Mouse (Mus musculus) small intestine, adult 2 months (tissue): ENCODE measurements around the gene Arhgef19. TPM values are rescaled to one million over a fixed set of nuclear protein-coding genes. Genes with fewer than 3 reads are reported as not detected.

ENCODE experiments used
- H3K27ac ChIP-seq: fragments of 200-500 bp; 2 replicates; pipeline ENCODE4 v1.5.1; 2012; ENCODE audit warnings: low read depth, low read length, control low read depth, inconsistent platforms; ENCODE audit not compliant: insufficient read depth
- H3K27me3 ChIP-seq: fragments of 200-500 bp; 2 replicates; pipeline ENCODE4 v1.6.1; 2012; ENCODE audit warnings: mild to moderate bottlenecking, moderate library complexity, low read length, inconsistent platforms; ENCODE audit not compliant: control insufficient read depth, insufficient read depth
- H3K36me3 ChIP-seq: fragments of 200-500 bp; 2 replicates; pipeline ENCODE4 v1.6.1; 2012; ENCODE audit warnings: mild to moderate bottlenecking, low read length, control low read depth, inconsistent platforms; ENCODE audit not compliant: control insufficient read depth, insufficient read depth
- H3K4me1 ChIP-seq: fragments of 200-500 bp; 2 replicates; pipeline ENCODE4 v1.6.1; 2012; ENCODE audit warnings: low read length, inconsistent platforms, mixed read lengths; ENCODE audit not compliant: control insufficient read depth, insufficient read depth, insufficient read length
- H3K4me3 ChIP-seq: fragments of 200-500 bp; 2 replicates; pipeline ENCODE4 v1.5.1; 2012; ENCODE audit warnings: low read depth, mild to moderate bottlenecking, control low read depth, inconsistent platforms, low read length, moderate library complexity
- CTCF ChIP-seq: fragments of 200-500 bp; IDR thresholded peaks from 2 replicates; pipeline ENCODE4 v1.5.1; 2012; ENCODE audit warnings: low read depth, mild to moderate bottlenecking, control low read depth, inconsistent platforms, low read length, moderate library complexity, mixed read lengths; ENCODE audit not compliant: insufficient replicate concordance, insufficient read length; ENCODE audit errors: extremely low read depth
- POLR2A ChIP-seq: fragments of 200-500 bp; IDR thresholded peaks from 2 replicates; pipeline ENCODE4 v1.6.1; 2012; ENCODE audit warnings: low read depth, mild to moderate bottlenecking, control low read depth, inconsistent platforms, low read length, moderate library complexity
- WGBS: fragments of 180-500 bp; shearing (Covaris S2); methylation state at CpG from one replicate; pipeline ENCODE4 v1.1.7; 2018; 5-methylcytosine and 5-hydroxymethylcytosine counted together
- polyA plus RNA-seq: library from polyadenylated mRNA; depleted of rRNA; stranded (reverse); fragments of >200 nt; gene quantifications from 2 replicates; pipeline ENCODE4 v1.2.3, GENCODE M21; 2012

Arhgef19 gene
- polyA plus RNA-seq, 1 experiment = 48.8 TPM

GRCm38 (mm10) chr4:141254234-141254633 lies 14.9 kb downstream of the Arhgef19 start:
- Histone ChIP-seq H3K27me3 (no peaks in the 10 kb centered on the region), H3K27ac (no peak overlapping the region; the same call in 1 of the 2 replicates), H3K36me3 (peaks cover 28% of the 10 kb centered on the region), H3K4me3 (no peak overlapping the region), H3K4me1 (peaks cover 5% of the 10 kb centered on the region; the same call in 1 of the 2 replicates)
- 66% methylated on average over 16 of the region's 16 CpGs for WGBS
- TF ChIP-seq CTCF = no peak
- no peak for TF ChIP-seq POLR2A

- Histone ChIP-seq H3K4me1 (peaks cover 13% of the 10 kb centered on the region), H3K27ac (no peak overlapping the region), H3K27me3 (no peaks in the 10 kb centered on the region), H3K4me3 (no peak overlapping the region), H3K36me3 (peaks cover 15% of the 10 kb centered on the region)
- TF ChIP-seq POLR2A (no peak), CTCF (peak; percentile 65; the same call in 1 of the 2 replicates)
- WGBS = 77% methylated on average over 5 of the region's 5 CpGs
Measured at GRCm38 (mm10) chr4:141257440-141257839, 18.1 kb downstream of the Arhgef19 start.

- H3K27ac ChIP-seq = no peak overlapping the region
- H3K4me3 ChIP-seq = no peak overlapping the region
- peaks cover 13% of the 10 kb centered on the region for H3K4me1 ChIP-seq
- peaks cover 13% of the 10 kb centered on the region for H3K36me3 ChIP-seq
- no peak for TF ChIP-seq CTCF
- no peak for TF ChIP-seq POLR2A
- WGBS = 54% methylated on average over 12 of the region's 12 CpGs
- no peaks in the 10 kb centered on the region for H3K27me3 ChIP-seq
Measured at GRCm38 (mm10) chr4:141259413-141259812, 20.1 kb downstream of the Arhgef19 start.

GRCm38 (mm10) chr4:141260007-141260723 lies 20.9 kb downstream of the Arhgef19 start:
- peak overlapping the region; percentile 35 for H3K4me3 ChIP-seq
- peaks cover 10% of the 10 kb centered on the region; the same call in 1 of the 2 replicates for H3K36me3 ChIP-seq
- no peak for TF ChIP-seq CTCF
- no peak for TF ChIP-seq POLR2A
- H3K4me1 ChIP-seq = peaks cover 13% of the 10 kb centered on the region
- H3K27me3 ChIP-seq = no peaks in the 10 kb centered on the region
- WGBS = 21% methylated on average over 16 of the region's 16 CpGs
- peak overlapping the region; percentile 41; the same call in 1 of the 2 replicates for H3K27ac ChIP-seq

- H3K36me3 ChIP-seq = no peaks in the 10 kb centered on the region
- WGBS = 84% methylated on average over 10 of the region's 10 CpGs
- no peak overlapping the region for H3K4me3 ChIP-seq
- H3K4me1 ChIP-seq = peaks cover 9% of the 10 kb centered on the region
- H3K27ac ChIP-seq = no peak overlapping the region
- no peaks in the 10 kb centered on the region for H3K27me3 ChIP-seq
- no peak for TF ChIP-seq CTCF
- TF ChIP-seq POLR2A = no peak
Measured at GRCm38 (mm10) chr4:141262906-141263637, 23.8 kb downstream of the Arhgef19 start.

- H3K27ac ChIP-seq = peak overlapping the region; percentile 61; the same call in 1 of the 2 replicates
- H3K36me3 ChIP-seq = no peaks in the 10 kb centered on the region
- 92% methylated on average over 3 of the region's 3 CpGs for WGBS
- no peaks in the 10 kb centered on the region for H3K27me3 ChIP-seq
- TF ChIP-seq CTCF = peak; percentile 45; the same call in 1 of the 2 replicates
- TF ChIP-seq POLR2A = no peak
- no peak overlapping the region for H3K4me3 ChIP-seq
- peaks cover 2% of the 10 kb centered on the region; the same call in 1 of the 2 replicates for H3K4me1 ChIP-seq
Measured at GRCm38 (mm10) chr4:141265979-141266637, 26.8 kb downstream of the Arhgef19 start.

GRCm38 (mm10) chr4:141267250-141267649 lies 28.0 kb downstream of the Arhgef19 start:
- H3K36me3 ChIP-seq = no peaks in the 10 kb centered on the region
- no peak overlapping the region for H3K27ac ChIP-seq
- no peak overlapping the region for H3K4me3 ChIP-seq
- peaks cover 10% of the 10 kb centered on the region for H3K4me1 ChIP-seq
- 73% methylated on average over 3 of the region's 3 CpGs for WGBS
- TF ChIP-seq CTCF = no peak
- no peak for TF ChIP-seq POLR2A
- H3K27me3 ChIP-seq = no peaks in the 10 kb centered on the region
